Mouse (Mus musculus) bone marrow, adult 2 months (tissue): ENCODE data around the gene Tmed2.
"Not testable (repeated sequence)": the region's sequence is repeated elsewhere in the genome, so short reads cannot be mapped to it uniquely, and the experiment has no call there.

ENCODE experiments used
- CTCF ChIP-seq: fragments of 200-500 bp; IDR thresholded peaks from 2 replicates; pipeline ENCODE4 v1.5.1; 2011; ENCODE audit warnings: low read length, control low read depth; ENCODE audit not compliant: control insufficient read depth, insufficient read depth
- POLR2A ChIP-seq: fragments of 200-500 bp; IDR thresholded peaks from 2 replicates; pipeline ENCODE4 v1.6.1; 2011; ENCODE audit warnings: low read depth, mild to moderate bottlenecking, control low read depth, low read length, borderline replicate concordance; ENCODE audit not compliant: control insufficient read depth

DNA sequence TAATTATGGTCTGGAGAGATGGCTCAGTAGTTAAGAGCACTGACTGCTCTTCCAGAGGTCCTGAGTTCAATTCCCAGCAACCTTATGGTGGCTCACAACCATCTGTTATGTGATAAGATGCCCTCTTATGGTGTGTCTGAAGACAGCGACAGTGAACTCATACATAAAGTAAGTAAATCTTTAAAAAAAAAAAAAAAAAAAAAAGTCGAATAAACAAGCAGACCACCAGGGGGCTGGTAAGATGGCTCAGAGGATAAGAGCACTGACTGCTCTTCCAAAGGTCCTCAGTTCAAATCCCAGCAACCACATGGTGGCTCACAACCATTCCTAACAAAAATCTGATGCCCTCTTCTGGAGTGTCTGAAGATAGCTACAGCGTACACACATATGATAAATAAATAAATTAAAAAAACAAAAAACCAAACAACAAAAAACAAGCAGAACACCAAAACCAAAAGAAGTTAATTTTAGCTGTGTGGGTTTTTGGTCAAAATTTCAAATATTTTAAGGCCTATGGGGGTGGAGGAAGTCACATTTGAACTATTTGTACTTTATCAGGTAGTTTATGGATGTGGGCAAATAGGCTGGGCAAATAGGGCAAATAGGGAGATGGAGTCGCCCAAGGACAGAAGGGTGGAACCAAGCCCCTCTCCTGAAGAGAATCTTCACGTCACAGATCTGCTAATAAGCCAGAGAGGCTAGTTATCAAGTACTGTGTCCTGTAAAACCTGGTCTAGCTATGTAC is 11.0 kb downstream of the Tmed2 start:
- TF ChIP-seq CTCF, POLR2A: not testable (repeated sequence)
